Mouse (Mus musculus): ENCODE data around the gene Kmt2a. TPM values are rescaled to one million over a fixed set of nuclear protein-coding genes. Genes with fewer than 3 reads are reported as not detected.
A peak's percentile ranks its signal among the peaks of the same experiment; 100 is the strongest.
"Not testable (repeated sequence)": the region's sequence is repeated elsewhere in the genome, so short reads cannot be mapped to it uniquely, and the experiment has no call there.

The Kmt2a gene
- polyA plus RNA-seq, 1 experiment: 12.1 TPM

GRCm38 (mm10) chr9:44792842-44793241, 88.3 kb downstream of the Kmt2a start:
- no peak for TF ChIP-seq POLR2A (IDR thresholded peaks at IDR 0.05; ENCODE audit: low read depth, low read length)
- no peak for TF ChIP-seq CTCF (conservative IDR thresholded peaks at IDR 0.05; ENCODE audit: insufficient read depth, insufficient read length, low read depth, low read length)
- Histone ChIP-seq H3K27me3 (replicated peaks; ENCODE audit: control insufficient read depth, insufficient read depth, low read length) (no peaks in the 10 kb centered on the region), H3K36me3 (ENCODE audit: control insufficient read depth, insufficient read depth, low read length) (no peaks in the 10 kb centered on the region), H3K4me1 (ENCODE audit: control insufficient read depth, insufficient read depth, low read length) (0 out of 2 replicates have a peak, but pooled peaks cover under 1% of the 10 kb centered on the region), H3K27ac (ENCODE audit: insufficient read depth, low read depth, low read length) (no peak overlapping the region), H3K4me3 (ENCODE audit: insufficient read depth, low read depth, low read length) (no peak overlapping the region)
- no peak for DNase-seq
- WGBS: 80% methylated on average over 9 of the region's 9 CpGs

- Histone ChIP-seq H3K36me3 (ENCODE audit: control insufficient read depth, insufficient read depth, low read length) (no peaks in the 10 kb centered on the region), H3K27ac (ENCODE audit: insufficient read depth, low read depth, low read length) (peak overlapping the region; percentile 71), H3K4me3 (ENCODE audit: insufficient read depth, low read depth, low read length) (peak overlapping the region; percentile 90), H3K27me3 (replicated peaks; ENCODE audit: control insufficient read depth, insufficient read depth, low read length) (no peaks in the 10 kb centered on the region), H3K4me1 (ENCODE audit: control insufficient read depth, insufficient read depth, low read length) (no peaks in the 10 kb centered on the region)
- peak; percentile 97 for DNase-seq
- TF ChIP-seq POLR2A (IDR thresholded peaks at IDR 0.05; ENCODE audit: low read depth, low read length): no peak
- peak; percentile 85 for TF ChIP-seq CTCF (conservative IDR thresholded peaks at IDR 0.05; ENCODE audit: insufficient read depth, insufficient read length, low read depth, low read length)
- WGBS: under 1% methylated on average over 41 of the region's 41 CpGs
Measured at GRCm38 (mm10) chr9:44772750-44773651, 108.1 kb downstream of the Kmt2a start.

GRCm38 (mm10) chr9:44772392-44772749, 108.7 kb downstream of the Kmt2a start:
- peak overlapping the region; percentile 58 for H3K27ac ChIP-seq (ENCODE audit: insufficient read depth, low read depth, low read length)
- WGBS: 28% methylated on average over 5 of the region's 5 CpGs

GRCm38 (mm10) chr9:44771376-44771775, 109.7 kb downstream of the Kmt2a start:
- 94% methylated on average over 5 of the region's 5 CpGs for WGBS

More at GRCm38 (mm10) chr9:44772392-44772749, 108.7 kb downstream of the Kmt2a start:
- Histone ChIP-seq H3K4me1 (ENCODE audit: control insufficient read depth, insufficient read depth, low read length) (no peaks in the 10 kb centered on the region), H3K36me3 (ENCODE audit: control insufficient read depth, insufficient read depth, low read length) (no peaks in the 10 kb centered on the region), H3K4me3 (ENCODE audit: insufficient read depth, low read depth, low read length) (no peak overlapping the region), H3K27me3 (replicated peaks; ENCODE audit: control insufficient read depth, insufficient read depth, low read length) (no peaks in the 10 kb centered on the region)
- TF ChIP-seq CTCF (conservative IDR thresholded peaks at IDR 0.05; ENCODE audit: insufficient read depth, insufficient read length, low read depth, low read length) (no peak), POLR2A (IDR thresholded peaks at IDR 0.05; ENCODE audit: low read depth, low read length) (no peak)
- no peak for DNase-seq

GRCm38 (mm10) chr9:44768029-44768394, 113.1 kb downstream of the Kmt2a start:
- 0 out of 2 replicates have a peak overlapping the region, but pooled peaks have one; percentile 41 for H3K27ac ChIP-seq (ENCODE audit: insufficient read depth, low read depth, low read length)
- not testable (repeated sequence) for H3K4me1 ChIP-seq (ENCODE audit: control insufficient read depth, insufficient read depth, low read length); H3K36me3 ChIP-seq (ENCODE audit: control insufficient read depth, insufficient read depth, low read length); H3K27me3 ChIP-seq (replicated peaks; ENCODE audit: control insufficient read depth, insufficient read depth, low read length)
- 37% methylated on average over 7 of the region's 9 CpGs for WGBS
- H3K4me3 ChIP-seq (ENCODE audit: insufficient read depth, low read depth, low read length): peak overlapping the region; percentile 100; the same call in 1 of the 2 replicates
- peak; percentile 3 for DNase-seq

More at GRCm38 (mm10) chr9:44771376-44771775, 109.7 kb downstream of the Kmt2a start:
- Histone ChIP-seq H3K27me3 (replicated peaks; ENCODE audit: control insufficient read depth, insufficient read depth, low read length) (no peaks in the 10 kb centered on the region), H3K27ac (ENCODE audit: insufficient read depth, low read depth, low read length) (no peak overlapping the region), H3K4me1 (ENCODE audit: control insufficient read depth, insufficient read depth, low read length) (no peaks in the 10 kb centered on the region), H3K36me3 (ENCODE audit: control insufficient read depth, insufficient read depth, low read length) (no peaks in the 10 kb centered on the region), H3K4me3 (ENCODE audit: insufficient read depth, low read depth, low read length) (no peak overlapping the region)
- TF ChIP-seq CTCF (conservative IDR thresholded peaks at IDR 0.05; ENCODE audit: insufficient read depth, insufficient read length, low read depth, low read length): no peak
- DNase-seq: no peak

GRCm38 (mm10) chr9:44767101-44768028, 113.7 kb downstream of the Kmt2a start, which contains the start of the genes Arcn1 and Ift46:
Arcn1 (minus strand) TSS chr9:44767845.
Ift46 (plus strand) TSS chr9:44767908.
- under 1% methylated on average over 82 of the region's 82 CpGs for WGBS
- TF ChIP-seq POLR2A (IDR thresholded peaks at IDR 0.05; ENCODE audit: low read depth, low read length): peak; percentile 77
- no peak for TF ChIP-seq CTCF (conservative IDR thresholded peaks at IDR 0.05; ENCODE audit: insufficient read depth, insufficient read length, low read depth, low read length)
- DNase-seq: peak; percentile 87
- Histone ChIP-seq H3K4me1 (ENCODE audit: control insufficient read depth, insufficient read depth, low read length) (peaks cover 7% of the 10 kb centered on the region; the same call in 1 of the 2 replicates), H3K27me3 (replicated peaks; ENCODE audit: control insufficient read depth, insufficient read depth, low read length) (no peaks in the 10 kb centered on the region), H3K27ac (ENCODE audit: insufficient read depth, low read depth, low read length) (peak within 1 kb of the TSS; percentile 94), H3K36me3 (ENCODE audit: control insufficient read depth, insufficient read depth, low read length) (no peaks in the 10 kb centered on the region), H3K4me3 (ENCODE audit: insufficient read depth, low read depth, low read length) (peak within 1 kb of the TSS; percentile 100)
